Mouse (Mus musculus) left cerebral cortex, adult 8-10 months (tissue): ENCODE measurements around the gene Adcy4. TPM values are rescaled to one million over a fixed set of nuclear protein-coding genes. Genes with fewer than 3 reads are reported as not detected.

Source experiments
- DNase-seq, 2 experiments: peaks; one replicate each; pipeline ENCODE4 v3.0.0; 2022; ENCODE audit warnings: low spot score in 2 of 2
- total RNA-seq, 4 experiments: library from RNA; stranded (reverse); gene quantifications; 2 replicates each; pipeline ENCODE4 v1.2.4; 2022

The Adcy4 gene
- total RNA-seq, 4 experiments from 2014 or later = 3.3 to 6.2 (median 4.7) TPM

- DNase-seq = no peak
These were observed 4.6 kb upstream of the Adcy4 start, which contains the start of gene Ripk3 for GRCm38 (mm10) chr14:55788256-55789050. Gene Ripk3, minus strand, starts transcription at chr14:55788865.

DNA sequence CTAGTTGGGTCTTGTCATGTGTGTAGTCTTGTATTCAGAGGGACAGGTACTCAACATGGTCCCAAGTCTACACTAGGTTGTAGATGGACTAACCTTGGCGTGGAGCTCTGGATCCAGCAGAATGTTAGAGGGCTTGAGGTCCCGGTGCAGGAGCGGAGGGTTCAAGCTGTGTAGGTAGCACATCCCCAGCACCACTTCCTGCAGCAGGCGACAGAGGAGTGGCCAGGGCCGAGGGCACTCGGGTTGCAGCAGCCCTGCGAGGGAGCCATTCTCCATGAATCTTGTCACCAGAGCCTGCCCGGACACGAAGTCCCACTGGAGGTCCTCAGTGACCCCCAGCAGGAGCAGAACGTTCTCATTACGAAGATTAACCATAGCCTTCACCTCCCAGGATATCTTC, 3.8 kb upstream of the Adcy4 start:
- no peak for DNase-seq

DNA sequence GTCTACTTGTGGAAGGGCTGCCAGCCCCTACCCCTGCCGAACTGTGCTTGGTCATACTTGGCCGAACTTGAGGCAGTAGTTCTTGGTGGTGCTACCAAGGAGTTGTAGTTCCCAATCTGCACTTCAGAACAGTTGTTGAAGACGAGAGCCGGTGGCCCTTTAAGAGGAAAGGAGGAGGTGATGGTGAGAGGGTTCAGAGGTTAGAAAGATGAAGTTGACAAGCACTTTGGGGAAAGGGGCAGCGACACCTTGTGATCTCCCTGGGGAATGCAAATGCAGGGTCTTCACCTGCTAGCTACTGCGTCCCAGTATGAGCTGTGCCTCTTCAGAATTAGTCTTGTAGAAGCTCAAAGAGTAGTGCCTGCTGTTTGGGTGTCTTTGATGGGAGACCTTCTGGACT, 1.3 kb upstream of the Adcy4 start:
- DNase-seq = no peak

DNA sequence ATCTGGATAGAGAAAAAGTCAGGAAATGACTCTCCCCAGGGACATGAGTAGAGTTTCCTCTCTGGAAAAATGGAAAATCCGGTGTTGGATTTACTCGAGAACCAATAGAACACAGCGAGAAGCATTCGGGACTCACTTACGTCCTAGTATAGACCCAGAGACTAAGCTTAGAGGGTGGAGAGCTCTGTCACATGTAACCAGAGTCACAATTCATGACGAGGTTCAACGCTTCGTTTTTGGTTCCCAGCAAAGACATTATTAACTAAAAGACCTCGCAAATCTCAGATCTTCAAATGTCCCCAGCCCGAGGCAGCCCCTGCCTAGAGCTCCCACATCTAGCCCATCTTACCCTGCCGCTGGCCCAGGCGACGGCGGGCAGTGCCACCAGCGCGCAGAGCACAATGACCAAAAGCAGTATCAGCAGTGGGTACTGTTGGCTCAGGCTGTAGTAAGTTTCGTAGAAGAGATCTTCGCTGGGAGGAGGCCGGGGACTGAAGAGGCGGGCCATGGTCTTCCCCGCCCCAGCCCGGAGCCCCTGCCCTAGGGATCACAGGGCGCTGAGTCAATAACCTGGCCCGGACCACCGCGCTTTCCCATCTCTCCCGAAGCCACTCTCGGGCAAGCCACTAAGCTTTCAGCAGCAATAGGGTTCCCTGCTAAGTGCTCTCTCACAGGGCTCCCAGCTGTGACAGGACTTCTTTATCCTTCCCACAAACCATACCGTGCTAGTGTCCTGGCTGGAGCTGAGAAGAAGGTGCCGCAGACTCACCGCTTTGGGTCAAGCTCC, 531 bp downstream of the Adcy4 start:
- no peak for DNase-seq

DNA sequence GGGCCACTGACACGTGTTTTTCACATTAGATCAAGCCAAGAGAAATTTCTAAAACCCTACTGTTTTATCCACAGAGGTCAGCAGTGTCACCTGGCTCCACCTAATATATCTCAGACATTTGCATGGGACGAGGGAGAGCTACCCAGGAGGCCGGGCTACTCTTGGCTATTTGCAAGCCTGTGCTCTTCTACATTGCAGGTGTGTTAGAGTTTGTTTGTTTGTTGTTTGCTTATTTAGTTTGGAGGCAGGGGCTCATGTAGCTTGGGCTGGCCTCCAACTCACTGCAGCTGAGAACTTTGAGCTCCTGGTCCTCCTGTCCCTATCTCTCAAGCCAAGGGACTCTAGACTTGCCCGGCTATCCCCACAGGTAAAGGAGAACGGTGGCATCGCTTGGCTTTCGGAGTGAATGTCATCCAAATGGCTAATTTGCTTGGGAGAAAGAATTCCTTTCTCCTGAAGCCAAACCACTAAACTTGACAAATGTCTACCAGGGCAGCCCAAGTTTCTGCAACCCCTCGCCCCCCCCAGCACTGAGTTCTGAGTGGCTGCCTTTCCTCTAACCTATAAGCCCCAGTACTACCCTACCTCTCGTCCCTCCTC, 1.4 kb downstream of the Adcy4 start:
- DNase-seq = no peak

- DNase-seq = no peak
These were observed 2.6 kb downstream of the Adcy4 start for GRCm38 (mm10) chr14:55781310-55781709.

DNA sequence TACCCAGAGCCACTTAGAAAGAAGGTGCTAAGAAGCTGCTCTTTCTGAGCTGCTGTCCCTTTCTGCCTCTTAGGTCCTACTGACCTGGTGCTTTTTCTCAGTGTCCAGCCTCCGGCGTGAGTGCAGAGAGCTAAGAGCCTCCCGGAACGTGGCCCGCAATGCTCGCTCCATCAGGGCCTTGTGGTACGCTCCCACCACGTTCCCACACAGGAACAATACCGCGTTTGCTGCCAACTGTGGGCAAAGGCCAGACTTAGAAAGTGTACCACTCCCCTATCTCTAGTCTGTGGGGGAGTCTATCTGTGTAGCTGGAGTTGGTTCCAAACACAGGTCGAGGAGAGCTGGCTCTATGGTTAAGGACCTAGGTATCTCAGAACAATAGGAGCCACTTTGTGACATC, 3.2 kb downstream of the Adcy4 start:
- no peak for DNase-seq

GRCm38 (mm10) chr14:55779656-55780055, 4.2 kb downstream of the Adcy4 start:
- peak in 1 of 2 experiments; percentile 4 for DNase-seq

DNA sequence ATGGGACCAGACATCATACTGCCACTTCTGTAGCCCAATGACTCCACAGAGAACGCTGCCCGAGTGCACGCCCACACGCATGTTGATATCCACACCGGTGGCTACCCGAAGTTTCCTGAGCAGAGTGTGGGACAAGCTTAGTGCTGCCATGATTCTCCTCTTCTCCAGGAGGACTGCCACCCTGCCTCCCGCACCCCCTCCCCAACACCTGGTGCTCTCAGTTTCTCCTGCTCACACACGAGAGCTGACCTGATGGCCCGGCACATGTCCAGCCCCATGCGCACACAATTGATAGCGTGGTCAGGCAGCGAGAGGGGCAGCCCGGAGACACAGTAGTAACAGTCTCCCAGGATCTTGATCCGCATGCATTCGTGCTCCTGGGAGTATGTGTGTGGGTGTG, 5.2 kb downstream of the Adcy4 start:
- peak in 1 of 2 experiments; percentile 4 for DNase-seq

- no peak for DNase-seq
These were observed 6.1 kb downstream of the Adcy4 start for GRCm38 (mm10) chr14:55777806-55778205.

GRCm38 (mm10) chr14:55777176-55777575, 6.7 kb downstream of the Adcy4 start:
- no peak for DNase-seq

GRCm38 (mm10) chr14:55776711-55777110, 7.2 kb downstream of the Adcy4 start:
- DNase-seq = no peak

GRCm38 (mm10) chr14:55769087-55769703, 14.7 kb downstream of the Adcy4 start:
- no peak for DNase-seq

DNA sequence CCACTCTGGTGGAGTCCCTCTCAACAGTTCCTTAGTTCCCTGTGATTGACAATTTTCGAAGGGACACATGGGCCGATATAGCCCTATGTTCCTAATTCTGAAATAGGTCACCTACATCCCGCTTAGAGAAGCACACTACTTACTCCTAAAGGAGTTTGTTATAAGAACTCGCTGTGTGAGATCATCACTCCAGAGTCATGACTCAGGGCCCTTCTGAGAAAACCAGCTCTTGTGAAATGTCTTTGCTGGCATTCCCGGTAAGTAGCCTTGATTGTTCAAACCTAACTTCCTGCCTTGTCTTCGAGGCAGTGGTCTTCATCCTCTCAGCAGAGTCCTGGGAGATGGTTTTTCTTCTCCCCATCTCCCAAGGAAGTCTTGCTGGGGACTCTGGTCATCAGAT, 15.3 kb downstream of the Adcy4 start:
- no peak for DNase-seq

GRCm38 (mm10) chr14:55767519-55768414, 16.1 kb downstream of the Adcy4 start:
- no peak for DNase-seq

- no peak for DNase-seq
These were observed 18.2 kb downstream of the Adcy4 start, which contains the start of gene Ltb4r1 for GRCm38 (mm10) chr14:55765696-55766095. Gene Ltb4r1, plus strand, starts transcription at chr14:55765962.

- no peak for DNase-seq
These were observed 20.7 kb downstream of the Adcy4 start for GRCm38 (mm10) chr14:55763166-55763565.

GRCm38 (mm10) chr14:55762001-55762821, 21.7 kb downstream of the Adcy4 start:
- DNase-seq = no peak

DNA sequence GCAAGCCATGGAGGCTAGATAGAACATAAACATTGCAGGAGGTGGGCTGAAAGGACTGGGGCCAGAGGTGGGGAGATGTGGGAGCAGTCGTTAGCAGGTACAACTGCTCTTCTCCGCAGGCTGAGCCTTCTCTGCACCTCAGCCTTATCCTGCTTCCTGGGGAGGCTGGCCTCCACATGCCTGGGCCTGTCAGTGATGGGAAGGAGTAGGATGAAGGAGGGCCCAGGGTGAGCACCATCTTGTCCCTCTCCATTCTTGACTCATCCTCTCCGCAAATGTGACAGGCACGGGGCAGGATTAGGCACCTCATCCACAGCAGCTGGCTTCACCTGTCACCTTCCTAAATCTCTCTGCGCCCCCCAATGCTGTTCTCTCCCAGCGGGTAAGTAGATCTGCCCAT, 22.7 kb downstream of the Adcy4 start, which contains the start of gene Ltb4r2:
Gene Ltb4r2 (plus strand): TSS at position 266 of the 400 bp plus-strand sequence.
- no peak for DNase-seq

DNA sequence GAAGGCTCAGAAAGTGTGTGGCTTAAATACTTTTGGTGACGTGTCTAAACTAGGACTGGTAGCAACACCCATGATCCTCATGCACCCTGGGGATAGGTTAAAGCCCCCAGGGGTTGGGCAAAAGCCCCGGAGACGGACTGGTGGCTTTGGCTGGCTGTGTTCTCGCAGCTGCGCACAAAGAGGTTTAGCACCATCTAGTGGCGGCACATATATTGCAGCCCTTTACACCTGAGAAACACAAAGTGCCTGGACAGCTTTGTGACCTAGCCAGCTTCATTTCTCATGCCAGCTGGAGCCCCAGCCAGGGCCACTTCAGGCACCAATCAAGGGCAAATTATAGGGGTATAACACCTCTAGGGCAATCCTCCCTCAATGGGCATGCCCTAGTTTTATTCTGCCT, 23.7 kb downstream of the Adcy4 start:
- DNase-seq = peak; percentile 62 to 74
